Mouse (Mus musculus): ENCODE measurements around the gene Fndc3b. TPM values are rescaled to one million over a fixed set of nuclear protein-coding genes. Genes with fewer than 3 reads are reported as not detected.

Fndc3b gene
- polyA plus RNA-seq, 1 experiment from 2014 or later, result 24.5 TPM

DNA sequence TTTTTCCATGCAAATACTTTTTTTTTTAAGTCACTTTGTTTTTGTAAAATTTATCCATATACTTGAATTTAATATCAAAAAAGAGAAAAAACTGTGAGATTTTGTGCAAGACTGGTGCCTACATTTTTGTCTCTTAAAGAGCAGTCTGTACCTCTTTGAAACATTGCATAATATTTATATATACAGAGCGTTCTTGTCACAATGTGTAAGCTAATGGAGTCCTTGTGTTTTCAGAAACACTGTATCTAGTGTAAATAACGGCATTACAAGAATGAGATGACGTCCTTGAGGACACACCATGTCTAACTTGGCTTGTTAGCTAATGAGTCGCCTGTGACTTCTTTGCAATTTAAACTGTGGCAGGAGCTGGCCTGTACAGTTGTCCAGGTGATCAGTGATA, 333.2 kb downstream of the Fndc3b start:
- 56% methylated on average over 4 of the region's 4 CpGs for WGBS
- H3K27me3 ChIP-seq (replicated peaks), result peaks cover 5% of the 10 kb centered on the region
- no peak overlapping the region for H3K4me2 ChIP-seq
- no peaks in the 10 kb centered on the region for H3K4me1 ChIP-seq
- no peaks in the 10 kb centered on the region for H3K36me3 ChIP-seq
- ATAC-seq (ENCODE audit: insufficient read depth, low FRiP score, low read depth), result no peak
- no peaks in the 10 kb centered on the region for H3K9me3 ChIP-seq
- H3K9ac ChIP-seq, result no peak overlapping the region
- H3K4me3 ChIP-seq (replicated peaks), result no peak overlapping the region
- no peak overlapping the region for H3K27ac ChIP-seq

DNA sequence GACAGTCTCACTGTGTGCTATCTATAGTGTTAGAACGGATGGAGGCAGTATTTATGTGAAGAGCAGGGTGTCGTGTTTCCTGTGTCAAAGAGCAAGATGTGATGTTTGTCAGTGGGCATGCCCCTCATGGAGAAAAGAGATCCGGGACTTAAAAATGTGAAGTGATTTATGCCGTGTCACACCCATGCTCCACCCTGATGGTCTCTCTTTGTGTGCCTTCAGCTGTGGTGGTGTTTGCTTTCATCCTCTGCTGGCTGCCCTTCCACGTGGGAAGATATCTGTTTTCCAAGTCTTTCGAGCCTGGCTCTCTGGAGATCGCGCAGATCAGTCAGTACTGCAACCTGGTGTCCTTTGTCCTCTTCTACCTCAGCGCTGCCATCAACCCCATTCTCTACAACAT, 336.7 kb downstream of the Fndc3b start:
- no peaks in the 10 kb centered on the region for H3K36me3 ChIP-seq

DNA sequence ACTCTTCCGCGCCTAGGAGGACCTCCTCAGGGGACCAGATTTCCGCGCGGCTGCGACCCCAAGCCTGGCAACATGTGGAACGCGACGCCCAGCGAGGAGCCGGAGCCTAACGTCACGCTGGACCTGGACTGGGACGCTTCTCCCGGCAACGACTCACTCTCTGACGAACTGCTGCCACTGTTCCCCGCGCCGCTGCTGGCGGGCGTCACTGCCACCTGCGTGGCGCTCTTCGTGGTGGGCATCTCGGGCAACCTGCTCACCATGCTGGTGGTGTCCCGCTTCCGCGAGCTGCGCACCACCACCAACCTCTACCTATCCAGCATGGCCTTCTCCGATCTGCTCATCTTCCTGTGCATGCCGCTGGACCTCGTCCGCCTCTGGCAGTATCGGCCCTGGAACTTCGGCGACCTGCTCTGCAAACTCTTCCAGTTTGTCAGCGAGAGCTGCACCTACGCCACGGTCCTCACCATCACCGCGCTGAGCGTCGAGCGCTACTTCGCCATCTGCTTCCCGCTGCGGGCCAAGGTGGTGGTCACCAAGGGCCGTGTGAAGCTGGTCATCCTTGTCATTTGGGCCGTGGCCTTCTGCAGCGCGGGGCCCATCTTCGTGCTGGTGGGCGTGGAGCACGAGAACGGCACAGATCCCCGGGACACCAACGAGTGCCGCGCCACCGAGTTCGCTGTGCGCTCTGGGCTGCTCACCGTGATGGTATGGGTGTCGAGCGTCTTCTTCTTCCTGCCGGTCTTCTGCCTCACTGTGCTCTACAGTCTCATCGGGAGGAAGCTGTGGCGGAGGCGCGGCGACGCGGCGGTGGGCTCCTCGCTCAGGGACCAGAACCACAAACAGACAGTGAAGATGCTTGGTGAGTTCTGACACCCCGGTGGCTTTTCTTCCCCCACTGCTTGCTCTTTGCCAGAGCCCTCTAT, 339.1 kb downstream of the Fndc3b start:
- H3K4me1 ChIP-seq, result 0 out of 2 replicates have a peak, but pooled peaks cover 8% of the 10 kb centered on the region

More for the DNA sequence above, 336.7 kb downstream of the Fndc3b start:
- Histone ChIP-seq H3K9ac (no peak overlapping the region), H3K4me3 (replicated peaks) (no peak overlapping the region), H3K4me2 (no peak overlapping the region), H3K27me3 (replicated peaks) (peaks cover 32% of the 10 kb centered on the region), H3K4me1 (0 out of 2 replicates have a peak, but pooled peaks cover 8% of the 10 kb centered on the region), H3K27ac (no peak overlapping the region), H3K9me3 (no peaks in the 10 kb centered on the region)
- WGBS, result 42% methylated on average over 9 of the region's 9 CpGs
- no peak for ATAC-seq (ENCODE audit: insufficient read depth, low FRiP score, low read depth)

DNA sequence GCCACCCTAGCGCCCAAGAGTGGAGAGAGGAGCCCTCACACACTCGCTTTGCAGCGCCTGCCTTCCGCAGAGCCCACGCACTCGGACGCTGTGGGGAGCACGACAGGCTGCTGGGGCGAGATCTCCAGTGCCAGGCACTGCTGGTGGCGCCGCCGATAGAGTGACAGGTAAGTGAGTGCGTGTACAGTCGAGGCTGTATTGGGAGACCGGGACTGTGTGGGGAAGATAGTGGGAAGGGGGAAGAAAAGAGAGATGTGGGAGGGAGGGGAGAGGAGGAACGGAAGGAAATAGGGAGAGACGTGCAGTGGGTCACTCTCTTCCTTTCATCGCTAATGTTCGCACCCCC, 339.9 kb downstream of the Fndc3b start, which contains the start of gene Ghsr:
TSS of gene Ghsr (plus strand) at position 76 of the 346 bp plus-strand sequence.
- Histone ChIP-seq H3K36me3 (no peaks in the 10 kb centered on the region), H3K9me3 (no peaks in the 10 kb centered on the region), H3K4me2 (peak within 1 kb of the TSS; percentile 40), H3K27me3 (replicated peaks) (peaks cover 32% of the 10 kb centered on the region), H3K9ac (no peak within 1 kb of the TSS), H3K27ac (no peak within 1 kb of the TSS), H3K4me3 (replicated peaks) (peak within 1 kb of the TSS; percentile 19; the same call in 1 of the 2 replicates), H3K4me1 (0 out of 2 replicates have a peak, but pooled peaks cover 8% of the 10 kb centered on the region)
- no peak for ATAC-seq (ENCODE audit: insufficient read depth, low FRiP score, low read depth)
- 4% methylated on average over 17 of the region's 19 CpGs for WGBS

More for the DNA sequence above, 339.1 kb downstream of the Fndc3b start:
- H3K9ac ChIP-seq, result no peak overlapping the region
- H3K27ac ChIP-seq, result no peak overlapping the region
- no peaks in the 10 kb centered on the region for H3K36me3 ChIP-seq
- 3% methylated on average over 77 of the region's 77 CpGs for WGBS
- peak overlapping the region; percentile 40 for H3K4me2 ChIP-seq
- H3K4me3 ChIP-seq (replicated peaks), result peak overlapping the region; percentile 19; the same call in 1 of the 2 replicates
- peaks cover 32% of the 10 kb centered on the region for H3K27me3 ChIP-seq (replicated peaks)
- H3K9me3 ChIP-seq, result no peaks in the 10 kb centered on the region
- ATAC-seq (ENCODE audit: insufficient read depth, low FRiP score, low read depth), result no peak

DNA sequence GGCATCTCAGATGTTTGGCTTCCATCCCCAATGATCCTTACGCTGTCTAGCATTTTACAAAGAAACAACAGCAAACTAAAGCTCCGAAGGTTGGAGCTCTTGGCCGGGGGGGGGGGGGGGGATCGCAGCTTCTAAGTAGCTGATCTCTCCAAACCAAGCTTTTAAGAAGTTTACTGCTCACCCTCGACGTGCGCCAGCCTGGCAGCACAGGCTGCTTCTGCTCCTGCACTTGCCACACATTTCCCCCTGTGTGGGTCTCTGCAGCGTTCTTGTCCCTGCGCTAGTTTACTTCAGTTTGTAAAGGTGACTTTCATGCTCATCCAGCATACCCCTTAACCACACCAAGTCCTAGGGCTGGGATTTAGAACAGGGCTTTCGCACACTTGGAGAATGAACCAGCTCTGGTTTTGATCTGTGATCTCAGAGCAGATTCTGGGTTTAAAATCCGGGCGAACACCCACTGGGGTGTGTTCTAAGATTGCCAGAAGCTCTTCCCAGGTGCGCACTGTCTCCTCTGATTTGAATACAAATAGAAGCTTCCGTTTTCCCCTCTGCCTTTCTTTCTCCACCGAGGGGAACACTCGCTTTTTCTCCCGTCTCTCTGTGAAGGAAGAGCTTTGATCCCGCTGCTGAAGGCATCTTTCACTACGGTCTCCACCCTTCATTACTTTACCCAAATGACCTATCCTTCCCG, 340.4 kb downstream of the Fndc3b start:
- H3K27ac ChIP-seq, result no peak overlapping the region
- no peaks in the 10 kb centered on the region for H3K36me3 ChIP-seq
- H3K9me3 ChIP-seq, result no peaks in the 10 kb centered on the region
- no peak overlapping the region for H3K9ac ChIP-seq
- H3K27me3 ChIP-seq (replicated peaks), result peaks cover 32% of the 10 kb centered on the region
- no peak overlapping the region for H3K4me3 ChIP-seq (replicated peaks)
- 5% methylated on average over 20 of the region's 20 CpGs for WGBS
- H3K4me1 ChIP-seq, result 0 out of 2 replicates have a peak, but pooled peaks cover 8% of the 10 kb centered on the region
- ATAC-seq (ENCODE audit: insufficient read depth, low FRiP score, low read depth), result no peak
- peak overlapping the region; percentile 40; the same call in 1 of the 2 replicates for H3K4me2 ChIP-seq

DNA sequence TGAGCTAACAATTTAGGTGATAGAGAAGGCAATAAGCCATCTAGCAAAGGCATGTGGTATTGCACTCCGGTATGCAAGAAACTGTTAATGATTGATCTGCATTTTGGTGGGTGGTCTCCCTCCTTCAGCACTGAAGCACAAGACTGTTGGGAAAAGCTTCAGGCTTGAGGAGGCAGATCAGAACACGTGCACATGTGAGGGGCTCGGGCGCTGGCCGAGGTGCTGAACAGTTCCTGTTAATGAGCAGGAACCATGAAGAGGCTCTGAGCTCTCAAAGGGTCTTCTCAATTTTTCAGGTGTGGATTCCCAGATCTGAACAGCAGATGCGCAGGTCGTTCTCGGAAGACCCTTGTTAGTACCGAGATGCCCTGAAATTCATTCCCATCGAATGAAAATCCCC, 341.0 kb downstream of the Fndc3b start:
- 3% methylated on average over 10 of the region's 10 CpGs for whole genome bisulfite sequencing
- no peaks in the 10 kb centered on the region for H3K9me3 ChIP-seq
- ATAC-seq (ENCODE audit: insufficient read depth, low FRiP score, low read depth), result no peak

More for the DNA sequence above, 341.0 kb downstream of the Fndc3b start:
- Histone ChIP-seq H3K4me3 (replicated peaks) (no peak overlapping the region), H3K36me3 (no peaks in the 10 kb centered on the region), H3K4me1 (0 out of 2 replicates have a peak, but pooled peaks cover 8% of the 10 kb centered on the region), H3K27ac (no peak overlapping the region), H3K9ac (no peak overlapping the region), H3K4me2 (no peak overlapping the region), H3K27me3 (replicated peaks) (peaks cover 32% of the 10 kb centered on the region)

Small RNA genes lying within 50 kb of the gene (microRNA-seq; reads per million reads assigned to microRNA genes)
- gene Mir3092, result 0.58 reads per million

Other genes with a start within 250 kb of the Fndc3b start
- not detected in 2 replicates for gene Tmem212, start 185.1 kb upstream of the Fndc3b start, polyA plus RNA-seq (2015; fragmentation: Nextera tagmentation; extraction: Ambion mirVana)
- gene Pld1, start 227.4 kb upstream of the Fndc3b start, polyA plus RNA-seq (2015; fragmentation: Nextera tagmentation; extraction: Ambion mirVana), result 7.1 and 9.6 TPM in 2 replicates